Mouse (Mus musculus) ovary, postnatal 14 days (tissue): ENCODE data around the gene Olfr1491.

ENCODE experiments used
- DNase-seq: peaks from one replicate; pipeline ENCODE4 v3.0.0; 2022; ENCODE audit warnings: low spot score

Gene Olfr1491

DNA sequence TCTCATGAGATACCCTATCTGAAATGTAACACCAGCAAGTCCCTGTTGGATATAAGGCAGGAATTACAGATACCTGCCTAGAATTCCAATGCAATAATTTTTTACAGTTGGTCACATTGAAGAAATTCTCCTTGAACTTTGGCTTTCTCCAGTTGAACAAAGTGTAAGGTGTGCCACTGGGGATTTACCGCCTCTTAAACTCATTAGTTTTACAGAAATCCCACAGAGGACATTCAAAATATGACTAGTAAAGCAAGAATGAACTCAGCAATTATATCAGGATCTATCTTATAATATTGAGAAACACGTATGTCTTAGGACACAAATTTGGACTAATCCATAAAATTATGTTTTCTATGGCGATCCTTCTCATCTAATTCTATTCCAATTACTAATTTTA lies at the start of gene Olfr1491:
Gene Olfr1491, plus strand, starts transcription at position 301 of the 400 bp plus-strand sequence.
- no peak for DNase-seq

DNA sequence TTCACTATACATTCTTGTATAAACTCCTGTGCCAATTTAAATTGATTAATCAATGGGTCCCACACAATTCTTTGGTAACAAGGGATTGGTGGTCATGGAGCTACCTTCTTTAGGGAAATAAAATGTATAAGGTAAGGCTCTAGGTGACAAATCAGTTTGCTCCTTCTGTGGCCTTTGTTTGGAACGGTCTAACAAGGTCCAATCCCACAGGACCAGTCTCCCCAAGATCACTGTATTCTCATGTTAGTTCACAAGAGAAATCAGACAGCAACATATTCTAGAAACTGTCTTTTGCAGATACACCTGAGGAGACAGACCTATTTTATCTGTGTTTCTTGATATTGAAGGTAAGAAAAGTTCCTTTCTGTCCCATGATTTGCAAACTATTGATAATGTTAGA lies 46.3 kb upstream of the Olfr1491 start, which contains the start of gene Olfr1490:
Gene Olfr1490, plus strand, starts transcription at position 301 of the 400 bp plus-strand sequence.
- no peak for DNase-seq

DNA sequence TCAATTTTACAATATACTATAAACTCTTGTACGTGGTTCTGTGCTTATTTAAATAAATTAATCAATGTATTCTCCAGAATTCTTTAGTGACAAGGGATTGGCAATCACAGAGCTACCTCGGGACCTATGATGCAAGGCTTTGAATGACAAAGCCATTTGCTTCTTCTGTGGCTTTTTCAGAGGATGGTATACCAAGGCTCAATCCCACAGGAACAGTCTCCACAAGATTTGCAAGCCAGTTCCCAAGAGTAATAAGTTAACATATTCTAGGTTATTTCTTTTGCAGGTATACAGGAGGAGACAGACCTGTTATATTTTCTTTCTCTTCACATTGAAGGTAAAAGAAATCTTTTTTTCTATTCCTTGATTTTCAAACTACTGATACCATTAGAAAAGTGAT lies 25.9 kb downstream of the Olfr1491 start, which contains the start of gene Olfr1493-ps1:
Gene Olfr1493-ps1, plus strand, starts transcription at position 301 of the 400 bp plus-strand sequence.
- no peak for DNase-seq

DNA sequence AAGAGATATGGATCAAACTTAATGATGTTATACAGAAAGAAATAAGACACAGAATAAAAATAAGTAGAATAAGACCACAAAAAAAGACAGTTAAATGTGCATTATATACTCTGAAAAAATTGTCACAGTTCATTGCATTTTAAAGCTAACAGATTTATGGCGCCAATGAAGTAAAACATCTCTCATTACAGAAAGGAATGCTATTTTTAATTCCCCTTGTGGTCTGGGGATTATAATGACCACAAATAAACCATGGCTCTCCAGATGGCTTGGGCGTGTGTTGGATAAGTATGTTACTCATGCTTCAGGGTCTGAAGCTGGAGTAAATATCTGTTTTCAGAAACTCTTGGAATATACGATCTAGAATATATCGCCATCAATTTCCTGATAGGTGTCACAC lies 42.4 kb downstream of the Olfr1491 start, which contains the start of gene Olfr1494:
Gene Olfr1494, plus strand, starts transcription at position 301 of the 400 bp plus-strand sequence.
- no peak for DNase-seq

DNA sequence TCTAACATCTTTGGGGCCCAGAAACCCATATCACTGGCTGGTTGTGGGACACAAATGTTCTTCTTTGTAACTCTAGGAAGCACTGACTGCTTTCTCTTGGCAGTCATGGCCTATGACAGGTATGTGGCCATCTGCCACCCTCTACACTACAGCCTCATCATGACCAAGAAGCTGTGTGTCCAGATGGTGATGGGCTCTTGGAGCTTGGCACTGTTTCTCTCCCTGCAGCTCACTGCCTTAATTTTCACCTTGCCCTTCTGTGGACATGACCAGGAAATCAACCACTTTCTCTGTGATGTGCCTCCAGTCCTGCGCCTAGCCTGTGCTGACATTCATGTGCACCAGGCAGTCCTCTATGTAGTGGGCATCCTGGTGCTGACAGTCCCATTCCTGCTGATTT lies 52.3 kb downstream of the Olfr1491 start:
- no peak for DNase-seq
